Mouse (Mus musculus) kidney, embryonic 14.5 days (tissue): ENCODE data around the gene Gpr173. TPM values are rescaled to one million over a fixed set of nuclear protein-coding genes. Genes with fewer than 3 reads are reported as not detected.

Experiments used
- ATAC-seq: fragments of 200-750 bp; cut with Nextera tagmentation; 2 replicates; pipeline ENCODE4 v1.8.0; 2017; ENCODE audit warnings: moderate number of reproducible peaks, mild to moderate bottlenecking, moderate TSS enrichment, moderate library complexity; ENCODE audit not compliant: low FRiP score, low TSS enrichment
- H3K27ac ChIP-seq: fragments of 300-500 bp; sonication (generic); 2 replicates; pipeline ENCODE4 v1.5.1; 2014; ENCODE audit warnings: low read depth, mild to moderate bottlenecking, low read length, moderate library complexity, mixed read lengths
- H3K27me3 ChIP-seq: fragments of 300-500 bp; sonication (generic); 2 replicates; pipeline ENCODE4 v1.6.1; 2014; ENCODE audit warnings: mild to moderate bottlenecking, low read length; ENCODE audit not compliant: control insufficient read depth, insufficient read depth
- H3K36me3 ChIP-seq: fragments of 300-500 bp; sonication (generic); 2 replicates; pipeline ENCODE4 v1.6.1; 2014; ENCODE audit warnings: low read length, mixed read lengths; ENCODE audit not compliant: control insufficient read depth, insufficient read depth
- H3K4me1 ChIP-seq: fragments of 300-500 bp; sonication (generic); 2 replicates; pipeline ENCODE4 v1.6.1; 2014; ENCODE audit warnings: low read length, mixed read lengths; ENCODE audit not compliant: control insufficient read depth, insufficient read depth
- H3K4me2 ChIP-seq: fragments of 300-500 bp; sonication (generic); replicated peaks from 2 replicates; pipeline ENCODE4 v1.6.1; 2014; ENCODE audit warnings: low read depth, mild to moderate bottlenecking, low read length
- H3K4me3 ChIP-seq: fragments of 300-500 bp; sonication (generic); 2 replicates; pipeline ENCODE4 v1.5.1; 2014; ENCODE audit warnings: mild to moderate bottlenecking, low read length
- H3K9ac ChIP-seq: fragments of 300-500 bp; sonication (generic); 2 replicates; pipeline ENCODE4 v1.6.1; 2014; ENCODE audit warnings: low read depth, mild to moderate bottlenecking, low read length, moderate library complexity
- H3K9me3 ChIP-seq: fragments of 300-500 bp; sonication (generic); 2 replicates; pipeline ENCODE4 v1.6.1; 2016; ENCODE audit warnings: low read length; ENCODE audit not compliant: control insufficient read depth
- WGBS: fragments of 180-500 bp; shearing (Covaris S2); extraction: QIAGEN DNeasy Blood & Tissue Kit; methylation state at CpG from one replicate; pipeline ENCODE4 v1.1.7; 2014; 5-methylcytosine and 5-hydroxymethylcytosine counted together
- polyA plus RNA-seq: library from polyadenylated mRNA; unstranded; fragments of >200 nt; fragmentation: Nextera tagmentation; extraction: Ambion mirVana; gene quantifications from 2 replicates; pipeline ENCODE4 v1.2.1, GENCODE M21; 2014

The Gpr173 gene
- polyA plus RNA-seq, 1 experiment from 2014 or later = 4.1 TPM

GRCm38 (mm10) chrX:152322776-152323175, 45.7 kb downstream of the Gpr173 start:
- Histone ChIP-seq H3K4me1 (no peaks in the 10 kb centered on the region), H3K27ac (no peak overlapping the region), H3K9ac (no peak overlapping the region), H3K27me3 (0 out of 2 replicates have a peak, but pooled peaks cover 3% of the 10 kb centered on the region), H3K4me2 (no peak overlapping the region), H3K4me3 (no peak overlapping the region), H3K9me3 (no peaks in the 10 kb centered on the region), H3K36me3 (peaks cover 2% of the 10 kb centered on the region; the same call in 1 of the 2 replicates)
- 46% methylated on average over 2 of the region's 2 CpGs for WGBS
- no peak for ATAC-seq

DNA sequence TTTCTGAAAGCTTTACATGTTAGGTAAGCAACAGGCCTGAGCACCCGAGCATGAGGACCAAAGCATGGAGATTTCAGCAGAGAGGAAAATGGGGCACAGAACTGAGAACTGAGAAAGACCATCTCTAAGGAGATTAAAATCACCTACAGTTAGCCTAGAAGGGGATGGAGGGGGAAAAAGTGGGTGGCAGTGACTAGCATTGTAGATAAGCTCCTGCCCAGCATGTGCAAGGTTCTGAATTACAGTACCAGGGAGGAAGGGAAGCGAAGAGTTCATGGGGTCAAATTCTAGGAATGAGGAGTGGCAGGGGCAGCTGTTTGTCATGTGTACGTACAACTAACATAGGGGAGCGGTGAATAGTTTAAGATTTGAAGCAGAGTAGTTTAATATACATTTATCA, 48.0 kb downstream of the Gpr173 start:
- H3K4me2 ChIP-seq = no peak overlapping the region
- H3K27me3 ChIP-seq = no peaks in the 10 kb centered on the region
- 81% methylated on average over 4 of the region's 4 CpGs for WGBS
- no peak overlapping the region for H3K9ac ChIP-seq
- H3K9me3 ChIP-seq = no peaks in the 10 kb centered on the region
- peaks cover 2% of the 10 kb centered on the region; the same call in 1 of the 2 replicates for H3K36me3 ChIP-seq
- ATAC-seq = no peak
- H3K27ac ChIP-seq = no peak overlapping the region
- H3K4me3 ChIP-seq = no peak overlapping the region
- H3K4me1 ChIP-seq = no peaks in the 10 kb centered on the region

DNA sequence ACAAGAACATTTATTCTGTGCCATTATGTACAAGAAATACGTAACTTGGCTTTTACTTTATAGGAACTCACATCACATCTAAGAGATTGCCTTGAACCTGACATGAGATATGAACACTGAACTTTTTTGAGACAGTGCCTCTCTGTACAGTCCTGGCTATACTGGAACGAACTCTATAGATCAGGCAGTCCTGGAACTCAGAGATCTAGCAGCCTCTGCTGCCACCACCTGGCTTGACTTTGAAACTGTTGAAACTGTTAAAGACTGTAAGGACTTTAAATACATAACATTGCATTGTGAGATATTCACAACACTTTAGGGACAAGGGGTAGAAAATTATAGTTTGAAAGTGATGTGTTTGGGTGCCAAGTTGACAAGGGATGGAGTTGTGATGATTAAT, 60.6 kb downstream of the Gpr173 start:
- 64% methylated on average over 2 of the region's 2 CpGs for WGBS
- Histone ChIP-seq H3K27me3 (no peaks in the 10 kb centered on the region), H3K9me3 (no peaks in the 10 kb centered on the region), H3K4me3 (no peak overlapping the region), H3K9ac (no peak overlapping the region), H3K4me2 (no peak overlapping the region), H3K27ac (no peak overlapping the region), H3K4me1 (no peaks in the 10 kb centered on the region), H3K36me3 (no peaks in the 10 kb centered on the region)
- ATAC-seq = no peak

GRCm38 (mm10) chrX:152307371-152307770, 61.1 kb downstream of the Gpr173 start:
- no peaks in the 10 kb centered on the region for H3K36me3 ChIP-seq
- no peak for ATAC-seq
- no peak overlapping the region for H3K4me3 ChIP-seq
- H3K4me1 ChIP-seq = no peaks in the 10 kb centered on the region
- no peaks in the 10 kb centered on the region for H3K27me3 ChIP-seq
- H3K4me2 ChIP-seq = no peak overlapping the region
- no peak overlapping the region for H3K27ac ChIP-seq
- H3K9me3 ChIP-seq = no peaks in the 10 kb centered on the region
- H3K9ac ChIP-seq = no peak overlapping the region

GRCm38 (mm10) chrX:152306224-152306623, 62.3 kb downstream of the Gpr173 start:
- no peaks in the 10 kb centered on the region for H3K9me3 ChIP-seq
- no peaks in the 10 kb centered on the region for H3K27me3 ChIP-seq
- H3K4me2 ChIP-seq = no peak overlapping the region
- no peaks in the 10 kb centered on the region for H3K4me1 ChIP-seq
- H3K36me3 ChIP-seq = no peaks in the 10 kb centered on the region
- H3K4me3 ChIP-seq = no peak overlapping the region
- H3K27ac ChIP-seq = no peak overlapping the region
- no peak overlapping the region for H3K9ac ChIP-seq
- no peak for ATAC-seq
- WGBS = 80% methylated on average over 2 of the region's 2 CpGs

Other genes with a start within 250 kb of the Gpr173 start
- gene Iqsec2, start 224.4 kb downstream of the Gpr173 start, polyA plus RNA-seq = 3.8 and 4.0 TPM in 2 replicates
- 39.4 and 42.5 TPM in 2 replicates for gene Kdm5c, start 135.7 kb downstream of the Gpr173 start, polyA plus RNA-seq
- 20.5 and 22.0 TPM in 2 replicates for gene Kantr, start 41.2 kb downstream of the Gpr173 start, polyA plus RNA-seq
- gene Tspyl2, start 26.3 kb downstream of the Gpr173 start, polyA plus RNA-seq = 19.5 and 25.2 TPM in 2 replicates
- gene Cldn34a, start 194.6 kb upstream of the Gpr173 start, polyA plus RNA-seq = not detected in 2 replicates